Mouse (Mus musculus) embryonic facial prominence, embryonic 12.5 days (tissue): ENCODE data around the gene Prkn. TPM values are rescaled to one million over a fixed set of nuclear protein-coding genes. Genes with fewer than 3 reads are reported as not detected.

ENCODE experiments used
- ATAC-seq: fragments of 200-750 bp; cut with Nextera tagmentation; 2 replicates; pipeline ENCODE4 v1.8.0; 2017; ENCODE audit not compliant: insufficient number of reproducible peaks, insufficient read depth, low FRiP score, low TSS enrichment
- H3K27ac ChIP-seq: fragments of 300-500 bp; sonication (generic); 2 replicates; pipeline ENCODE4 v1.5.1; 2016; ENCODE audit warnings: mild to moderate bottlenecking
- H3K27me3 ChIP-seq: fragments of 300-500 bp; sonication (generic); 2 replicates; pipeline ENCODE4 v1.6.1; 2016; ENCODE audit warnings: mild to moderate bottlenecking, moderate library complexity
- H3K36me3 ChIP-seq: fragments of 300-500 bp; sonication (generic); 2 replicates; pipeline ENCODE4 v1.6.1; 2016; ENCODE audit warnings: mild to moderate bottlenecking
- H3K4me1 ChIP-seq: fragments of 300-500 bp; sonication (generic); 2 replicates; pipeline ENCODE4 v1.6.1; 2016
- H3K4me2 ChIP-seq: fragments of 300-500 bp; sonication (generic); replicated peaks from 2 replicates; pipeline ENCODE4 v1.6.1; 2016; ENCODE audit warnings: mild to moderate bottlenecking, moderate library complexity
- H3K4me3 ChIP-seq: fragments of 300-500 bp; sonication (generic); 2 replicates; pipeline ENCODE4 v1.5.1; 2016; ENCODE audit warnings: mild to moderate bottlenecking
- H3K9ac ChIP-seq: fragments of 300-500 bp; sonication (generic); 2 replicates; pipeline ENCODE4 v1.6.1; 2016; ENCODE audit warnings: mild to moderate bottlenecking, moderate library complexity
- H3K9me3 ChIP-seq: fragments of 300-500 bp; sonication (generic); 2 replicates; pipeline ENCODE4 v1.6.1; 2016; ENCODE audit warnings: mild to moderate bottlenecking, moderate library complexity
- WGBS: fragments of 180-500 bp; shearing (Covaris S2); methylation state at CpG from one replicate; pipeline ENCODE4 v1.1.7; 2016; 5-methylcytosine and 5-hydroxymethylcytosine counted together
- polyA plus RNA-seq: library from polyadenylated mRNA; unstranded; fragments of >200 nt; fragmentation: Nextera tagmentation; extraction: Ambion mirVana; gene quantifications from 2 replicates; pipeline ENCODE4 v1.2.1, GENCODE M21; 2016

Gene Prkn
- 1.8 and 2.2 TPM in 2 replicates for polyA plus RNA-seq

GRCm38 (mm10) chr17:10840148-10840707 is at the start of gene Prkn, which contains the start of gene Pacrg:
TSS of gene Prkn (plus strand) at chr17:10840384.
TSS of gene Pacrg (minus strand) at chr17:10840311.
- H3K36me3 ChIP-seq: no peaks in the 10 kb centered on the region
- H3K4me2 ChIP-seq: peak within 1 kb of the TSS; percentile 85
- 0% methylated on average over 44 of the region's 58 CpGs for WGBS
- H3K27me3 ChIP-seq: no peaks in the 10 kb centered on the region
- peak within 1 kb of the TSS; percentile 69 for H3K4me3 ChIP-seq
- ATAC-seq: peak; percentile 95
- H3K4me1 ChIP-seq: peaks cover 4% of the 10 kb centered on the region
- H3K9me3 ChIP-seq: no peaks in the 10 kb centered on the region
- peak within 1 kb of the TSS; percentile 63 for H3K9ac ChIP-seq
- H3K27ac ChIP-seq: 0 out of 2 replicates have a peak within 1 kb of the TSS, but pooled peaks have one; percentile 41

GRCm38 (mm10) chr17:10791661-10792060 is 48.5 kb upstream of the Prkn start:
- H3K4me2 ChIP-seq: no peak overlapping the region
- 18% methylated on average over 3 of the region's 3 CpGs for WGBS
- H3K4me1 ChIP-seq: peaks cover 4% of the 10 kb centered on the region; the same call in 1 of the 2 replicates
- 0 out of 2 replicates have a peak overlapping the region, but pooled peaks have one; percentile 23 for H3K27ac ChIP-seq
- H3K9me3 ChIP-seq: no peaks in the 10 kb centered on the region
- H3K36me3 ChIP-seq: no peaks in the 10 kb centered on the region
- no peak overlapping the region for H3K4me3 ChIP-seq
- no peak for ATAC-seq
- H3K9ac ChIP-seq: no peak overlapping the region
- H3K27me3 ChIP-seq: no peaks in the 10 kb centered on the region

GRCm38 (mm10) chr17:10806692-10807091 is 33.5 kb upstream of the Prkn start:
- H3K4me1 ChIP-seq: no peaks in the 10 kb centered on the region

GRCm38 (mm10) chr17:10807261-10807998 is 32.8 kb upstream of the Prkn start:
- H3K9me3 ChIP-seq: no peaks in the 10 kb centered on the region
- no peak overlapping the region for H3K4me2 ChIP-seq
- WGBS: 86% methylated on average over 13 of the region's 13 CpGs
- H3K27me3 ChIP-seq: no peaks in the 10 kb centered on the region
- H3K4me1 ChIP-seq: no peaks in the 10 kb centered on the region
- no peaks in the 10 kb centered on the region for H3K36me3 ChIP-seq
- H3K9ac ChIP-seq: no peak overlapping the region
- no peak for ATAC-seq
- no peak overlapping the region for H3K4me3 ChIP-seq
- no peak overlapping the region for H3K27ac ChIP-seq

More at GRCm38 (mm10) chr17:10806692-10807091, 33.5 kb upstream of the Prkn start:
- Histone ChIP-seq H3K4me2 (no peak overlapping the region), H3K9ac (no peak overlapping the region), H3K36me3 (no peaks in the 10 kb centered on the region), H3K27ac (no peak overlapping the region), H3K27me3 (no peaks in the 10 kb centered on the region), H3K4me3 (no peak overlapping the region), H3K9me3 (no peaks in the 10 kb centered on the region)
- no peak for ATAC-seq
- WGBS: 64% methylated on average over 4 of the region's 4 CpGs

- Histone ChIP-seq H3K36me3 (no peaks in the 10 kb centered on the region), H3K4me3 (no peak overlapping the region), H3K27ac (no peak overlapping the region), H3K4me2 (no peak overlapping the region), H3K27me3 (no peaks in the 10 kb centered on the region), H3K9me3 (no peaks in the 10 kb centered on the region), H3K4me1 (no peaks in the 10 kb centered on the region), H3K9ac (no peak overlapping the region)
- 76% methylated on average over 2 of the region's 2 CpGs for WGBS
- ATAC-seq: no peak
Observed at GRCm38 (mm10) chr17:10808571-10808970, 31.6 kb upstream of the Prkn start.

- Histone ChIP-seq H3K27ac (no peak overlapping the region), H3K4me2 (no peak overlapping the region), H3K27me3 (no peaks in the 10 kb centered on the region), H3K4me1 (no peaks in the 10 kb centered on the region), H3K36me3 (no peaks in the 10 kb centered on the region), H3K9ac (no peak overlapping the region), H3K9me3 (no peaks in the 10 kb centered on the region), H3K4me3 (no peak overlapping the region)
- no peak for ATAC-seq
- 76% methylated on average over 4 of the region's 4 CpGs for WGBS
Observed at GRCm38 (mm10) chr17:10818971-10819370, 21.2 kb upstream of the Prkn start.

- H3K36me3 ChIP-seq: no peaks in the 10 kb centered on the region
- 0 out of 2 replicates have a peak, but pooled peaks have one; percentile 12 for ATAC-seq
Observed at GRCm38 (mm10) chr17:10840731-10841201, 582 bp downstream of the Prkn start.

GRCm38 (mm10) chr17:10854207-10854606 is 14.0 kb downstream of the Prkn start:
- no peaks in the 10 kb centered on the region for H3K36me3 ChIP-seq
- no peak for ATAC-seq
- 90% methylated on average over 3 of the region's 3 CpGs for WGBS
- H3K9ac ChIP-seq: no peak overlapping the region
- H3K27ac ChIP-seq: no peak overlapping the region
- H3K27me3 ChIP-seq: no peaks in the 10 kb centered on the region
- H3K4me1 ChIP-seq: no peaks in the 10 kb centered on the region
- no peak overlapping the region for H3K4me3 ChIP-seq
- H3K4me2 ChIP-seq: no peak overlapping the region
- no peaks in the 10 kb centered on the region for H3K9me3 ChIP-seq

More at GRCm38 (mm10) chr17:10840731-10841201, 582 bp downstream of the Prkn start:
- peak overlapping the region; percentile 85 for H3K4me2 ChIP-seq
- H3K4me1 ChIP-seq: peaks cover 4% of the 10 kb centered on the region
- H3K9me3 ChIP-seq: no peaks in the 10 kb centered on the region
- peak overlapping the region; percentile 63 for H3K9ac ChIP-seq
- peak overlapping the region; percentile 69 for H3K4me3 ChIP-seq
- WGBS: 4% methylated on average over 19 of the region's 20 CpGs
- H3K27me3 ChIP-seq: no peaks in the 10 kb centered on the region
- H3K27ac ChIP-seq: no peak overlapping the region

GRCm38 (mm10) chr17:10874208-10875187 is 34.3 kb downstream of the Prkn start:
- Histone ChIP-seq H3K9me3 (no peaks in the 10 kb centered on the region), H3K4me2 (no peak overlapping the region), H3K27me3 (no peaks in the 10 kb centered on the region), H3K4me1 (no peaks in the 10 kb centered on the region), H3K36me3 (no peaks in the 10 kb centered on the region), H3K9ac (no peak overlapping the region), H3K4me3 (no peak overlapping the region), H3K27ac (no peak overlapping the region)
- WGBS: 75% methylated on average over 7 of the region's 7 CpGs
- no peak for ATAC-seq

GRCm38 (mm10) chr17:10878986-10879385 is 38.8 kb downstream of the Prkn start:
- H3K27me3 ChIP-seq: no peaks in the 10 kb centered on the region
- H3K36me3 ChIP-seq: no peaks in the 10 kb centered on the region
- H3K4me2 ChIP-seq: no peak overlapping the region
- no peaks in the 10 kb centered on the region for H3K9me3 ChIP-seq
- no peaks in the 10 kb centered on the region for H3K4me1 ChIP-seq
- H3K9ac ChIP-seq: no peak overlapping the region
- ATAC-seq: no peak
- H3K4me3 ChIP-seq: no peak overlapping the region
- H3K27ac ChIP-seq: no peak overlapping the region
- WGBS: 80% methylated on average over 5 of the region's 5 CpGs

GRCm38 (mm10) chr17:10882260-10882659 is 42.1 kb downstream of the Prkn start:
- H3K9ac ChIP-seq: no peak overlapping the region
- no peaks in the 10 kb centered on the region for H3K27me3 ChIP-seq
- no peak for ATAC-seq
- WGBS: 91% methylated on average over 1 of the region's 1 CpGs
- H3K4me3 ChIP-seq: no peak overlapping the region
- H3K4me1 ChIP-seq: no peaks in the 10 kb centered on the region
- H3K27ac ChIP-seq: no peak overlapping the region
- H3K9me3 ChIP-seq: no peaks in the 10 kb centered on the region
- H3K4me2 ChIP-seq: no peak overlapping the region
- no peaks in the 10 kb centered on the region for H3K36me3 ChIP-seq
